Mouse (Mus musculus): Measurements from ENCODE around the gene Kri1. TPM values are rescaled to one million over a fixed set of nuclear protein-coding genes. Genes with fewer than 3 reads are reported as not detected.
A peak's percentile ranks its signal among the peaks of the same experiment; 100 is the strongest.
"Not testable (repeated sequence)": the region's sequence is repeated elsewhere in the genome, so short reads cannot be mapped to it uniquely, and the experiment has no call there.

Kri1 gene
- polyA plus RNA-seq, 1 experiment from 2014 or later: 18.1 TPM

- peaks cover 34% of the 10 kb centered on the region for H3K36me3 ChIP-seq
- peak; percentile 46; the same call in 1 of the 2 replicates for ATAC-seq (ENCODE audit: low FRiP score)
- no peaks in the 10 kb centered on the region for H3K9me3 ChIP-seq (replicated peaks)
- 6% methylated on average over 11 of the region's 11 CpGs for WGBS
- peak overlapping the region; percentile 86 for H3K4me3 ChIP-seq
- H3K27me3 ChIP-seq: no peaks in the 10 kb centered on the region
- H3K4me2 ChIP-seq (replicated peaks): peak overlapping the region; percentile 93
- H3K27ac ChIP-seq: no peak overlapping the region; the same call in 1 of the 2 replicates
- H3K4me1 ChIP-seq: peaks cover 19% of the 10 kb centered on the region
- peak overlapping the region; percentile 82 for H3K9ac ChIP-seq
Measured at GRCm38 (mm10) chr9:21265611-21266010, 22.2 kb downstream of the Kri1 start.

GRCm38 (mm10) chr9:21265000-21265561, 22.7 kb downstream of the Kri1 start, which contains the start of gene Atg4d:
Gene Atg4d (plus strand): TSS chr9:21265293.
- H3K27ac ChIP-seq: peak within 1 kb of the TSS; percentile 78
- peaks cover 19% of the 10 kb centered on the region for H3K4me1 ChIP-seq

GRCm38 (mm10) chr9:21264272-21264999, 23.3 kb downstream of the Kri1 start:
- no peaks in the 10 kb centered on the region for H3K9me3 ChIP-seq (replicated peaks)
- peaks cover 19% of the 10 kb centered on the region for H3K4me1 ChIP-seq
- H3K27me3 ChIP-seq: no peaks in the 10 kb centered on the region
- H3K4me2 ChIP-seq (replicated peaks): peak overlapping the region; percentile 55
- no peak; the same call in none of the 2 replicates for ATAC-seq (ENCODE audit: low FRiP score)
- peak overlapping the region; percentile 86 for H3K4me3 ChIP-seq
- WGBS: 20% methylated on average over 17 of the region's 17 CpGs
- peaks cover 24% of the 10 kb centered on the region for H3K36me3 ChIP-seq
- peak overlapping the region; percentile 82 for H3K9ac ChIP-seq
- peak overlapping the region; percentile 60 for H3K27ac ChIP-seq

More at GRCm38 (mm10) chr9:21265000-21265561, 22.7 kb downstream of the Kri1 start, which contains the start of gene Atg4d:
- Histone ChIP-seq H3K4me2 (replicated peaks) (peak within 1 kb of the TSS; percentile 93), H3K9me3 (replicated peaks) (no peaks in the 10 kb centered on the region), H3K36me3 (peaks cover 29% of the 10 kb centered on the region), H3K9ac (peak within 1 kb of the TSS; percentile 82), H3K4me3 (peak within 1 kb of the TSS; percentile 86), H3K27me3 (no peaks in the 10 kb centered on the region)
- ATAC-seq (ENCODE audit: low FRiP score): peak; percentile 97
- 0% methylated on average over 46 of the region's 49 CpGs for WGBS

GRCm38 (mm10) chr9:21261831-21262230, 25.9 kb downstream of the Kri1 start:
- ATAC-seq (ENCODE audit: low FRiP score): no peak

GRCm38 (mm10) chr9:21260491-21261040, 27.2 kb downstream of the Kri1 start:
- 76% methylated on average over 6 of the region's 6 CpGs for WGBS
- H3K27ac ChIP-seq: no peak overlapping the region
- no peak overlapping the region for H3K4me2 ChIP-seq (replicated peaks)
- H3K27me3 ChIP-seq: no peaks in the 10 kb centered on the region
- H3K36me3 ChIP-seq: no peaks in the 10 kb centered on the region
- peaks cover 5% of the 10 kb centered on the region; the same call in 1 of the 2 replicates for H3K4me1 ChIP-seq
- H3K4me3 ChIP-seq: no peak overlapping the region
- ATAC-seq (ENCODE audit: low FRiP score): no peak
- H3K9me3 ChIP-seq (replicated peaks): no peaks in the 10 kb centered on the region
- no peak overlapping the region for H3K9ac ChIP-seq

More at GRCm38 (mm10) chr9:21261831-21262230, 25.9 kb downstream of the Kri1 start:
- no peak overlapping the region for H3K27ac ChIP-seq
- 66% methylated on average over 2 of the region's 2 CpGs for WGBS
- no peaks in the 10 kb centered on the region for H3K9me3 ChIP-seq (replicated peaks)
- H3K4me2 ChIP-seq (replicated peaks): no peak overlapping the region
- H3K27me3 ChIP-seq: no peaks in the 10 kb centered on the region
- peaks cover 18% of the 10 kb centered on the region for H3K4me1 ChIP-seq
- no peak overlapping the region for H3K9ac ChIP-seq
- H3K4me3 ChIP-seq: no peak overlapping the region
- H3K36me3 ChIP-seq: peaks cover 1% of the 10 kb centered on the region

- H3K9ac ChIP-seq; H3K4me2 ChIP-seq (replicated peaks); H3K4me3 ChIP-seq; H3K36me3 ChIP-seq; H3K27ac ChIP-seq; ATAC-seq (ENCODE audit: low FRiP score); H3K9me3 ChIP-seq (replicated peaks); H3K4me1 ChIP-seq: not testable (repeated sequence)
- H3K27me3 ChIP-seq: peaks cover 13% of the 10 kb centered on the region
- WGBS: 82% methylated on average over 4 of the region's 4 CpGs
Measured at GRCm38 (mm10) chr9:21256349-21256748, 31.4 kb downstream of the Kri1 start.

GRCm38 (mm10) chr9:21254690-21255089, 33.1 kb downstream of the Kri1 start:
- Histone ChIP-seq H3K4me3 (no peak overlapping the region), H3K27me3 (peaks cover 30% of the 10 kb centered on the region), H3K4me1 (peaks cover 5% of the 10 kb centered on the region; the same call in 1 of the 2 replicates), H3K27ac (no peak overlapping the region), H3K36me3 (no peaks in the 10 kb centered on the region), H3K4me2 (replicated peaks) (no peak overlapping the region), H3K9ac (no peak overlapping the region), H3K9me3 (replicated peaks) (no peaks in the 10 kb centered on the region)
- ATAC-seq (ENCODE audit: low FRiP score): no peak

GRCm38 (mm10) chr9:21251116-21251735, 36.5 kb downstream of the Kri1 start:
- 68% methylated on average over 13 of the region's 13 CpGs for WGBS
- no peaks in the 10 kb centered on the region for H3K36me3 ChIP-seq
- H3K4me1 ChIP-seq: peaks cover 10% of the 10 kb centered on the region
- H3K27ac ChIP-seq: no peak overlapping the region
- no peak overlapping the region for H3K4me3 ChIP-seq
- ATAC-seq (ENCODE audit: low FRiP score): no peak
- H3K27me3 ChIP-seq: peaks cover 64% of the 10 kb centered on the region
- H3K9ac ChIP-seq: no peak overlapping the region
- H3K4me2 ChIP-seq (replicated peaks): no peak overlapping the region
- no peaks in the 10 kb centered on the region for H3K9me3 ChIP-seq (replicated peaks)

GRCm38 (mm10) chr9:21250509-21250908, 37.3 kb downstream of the Kri1 start:
- peaks cover 10% of the 10 kb centered on the region for H3K4me1 ChIP-seq
- no peaks in the 10 kb centered on the region for H3K36me3 ChIP-seq
- peaks cover 71% of the 10 kb centered on the region for H3K27me3 ChIP-seq
- no peak overlapping the region for H3K27ac ChIP-seq
- H3K9ac ChIP-seq: no peak overlapping the region
- ATAC-seq (ENCODE audit: low FRiP score): no peak
- H3K9me3 ChIP-seq (replicated peaks): no peaks in the 10 kb centered on the region
- H3K4me2 ChIP-seq (replicated peaks): no peak overlapping the region
- no peak overlapping the region for H3K4me3 ChIP-seq
- 51% methylated on average over 2 of the region's 2 CpGs for WGBS

GRCm38 (mm10) chr9:21249629-21250508, 37.9 kb downstream of the Kri1 start:
- no peak overlapping the region for H3K4me3 ChIP-seq
- H3K4me2 ChIP-seq (replicated peaks): no peak overlapping the region
- H3K4me1 ChIP-seq: peaks cover 15% of the 10 kb centered on the region
- no peak overlapping the region for H3K9ac ChIP-seq
- no peaks in the 10 kb centered on the region for H3K36me3 ChIP-seq
- H3K27me3 ChIP-seq: peaks cover 77% of the 10 kb centered on the region
- H3K9me3 ChIP-seq (replicated peaks): no peaks in the 10 kb centered on the region
- 31% methylated on average over 17 of the region's 17 CpGs for WGBS
- no peak overlapping the region for H3K27ac ChIP-seq
- ATAC-seq (ENCODE audit: low FRiP score): no peak

GRCm38 (mm10) chr9:21248326-21248725, 39.4 kb downstream of the Kri1 start, which contains the start of gene S1pr5:
Gene S1pr5 (minus strand): TSS chr9:21248443.
- Histone ChIP-seq H3K9ac (peak within 1 kb of the TSS; percentile 18; the same call in 1 of the 2 replicates), H3K4me2 (replicated peaks) (peak within 1 kb of the TSS; percentile 34), H3K9me3 (replicated peaks) (no peaks in the 10 kb centered on the region), H3K4me3 (peak within 1 kb of the TSS; percentile 20), H3K36me3 (no peaks in the 10 kb centered on the region), H3K27ac (no peak within 1 kb of the TSS), H3K4me1 (peaks cover 27% of the 10 kb centered on the region), H3K27me3 (peaks cover 93% of the 10 kb centered on the region)
- ATAC-seq (ENCODE audit: low FRiP score): no peak
- 1% methylated on average over 30 of the region's 30 CpGs for WGBS
